Mouse (Mus musculus): ENCODE measurements at regions not wholly inside any gene's neighbourhood (a gene's known extent, or its start where the extent isn't known, plus 50 kb on each side); places are given as distances from the start of the nearest gene placed in this dataset.
A peak's percentile ranks its signal among the peaks of the same experiment; 100 is the strongest.

DNA sequence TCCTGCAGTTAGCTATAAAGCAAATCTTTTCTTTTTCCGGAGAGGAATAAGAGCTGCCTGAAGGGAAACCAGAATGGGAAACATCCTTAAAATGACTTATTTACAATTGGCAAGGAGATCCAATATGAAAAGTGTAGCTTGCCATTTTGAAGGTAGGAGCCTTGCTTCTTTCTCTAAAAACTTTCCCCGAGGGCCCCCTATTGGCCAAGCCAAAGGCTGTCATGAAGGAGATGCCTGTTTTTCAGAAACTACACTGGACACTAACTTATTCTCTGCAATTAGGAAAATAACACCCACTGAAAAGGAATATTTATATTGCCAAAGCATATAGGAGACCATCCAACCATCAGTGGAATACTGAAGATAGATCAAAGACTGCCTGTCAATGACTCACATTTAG is 312.8 kb upstream of the Thrb start:
- DNase-seq: peak; percentile 8

DNA sequence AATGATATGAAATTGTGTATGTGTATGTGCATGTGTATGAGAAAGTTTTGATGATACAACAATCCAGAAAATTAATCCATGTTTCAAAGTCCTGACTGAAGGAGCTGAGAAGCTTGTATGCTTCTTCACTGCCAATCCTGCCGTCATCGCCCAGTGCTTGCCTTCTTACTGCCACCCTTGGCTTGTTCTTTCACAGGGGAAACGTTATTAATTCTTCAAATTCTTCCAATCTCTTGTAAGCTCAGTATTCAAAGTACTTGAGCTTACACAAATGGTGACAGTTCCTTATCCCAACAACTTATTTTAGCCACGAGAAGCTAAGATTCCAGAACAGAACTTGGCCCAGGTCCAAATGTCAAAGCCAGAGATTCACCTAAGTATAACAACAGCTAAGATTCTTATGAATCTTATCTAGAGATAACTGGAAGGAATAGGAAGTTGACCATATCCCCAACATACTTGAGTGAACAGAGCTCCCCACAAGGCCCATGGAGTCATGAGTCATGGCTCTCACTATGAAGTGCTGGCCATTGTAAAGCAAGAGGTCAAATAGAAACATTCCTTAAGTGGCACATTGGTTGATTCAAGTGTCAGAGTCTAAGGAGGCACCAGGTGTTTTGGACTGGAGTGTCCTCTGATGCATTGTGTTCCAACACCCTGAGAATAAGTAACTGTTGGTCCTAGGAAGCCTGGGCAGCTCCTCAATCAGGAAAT is 307.6 kb upstream of the Thrb start:
- DNase-seq: no peak

DNA sequence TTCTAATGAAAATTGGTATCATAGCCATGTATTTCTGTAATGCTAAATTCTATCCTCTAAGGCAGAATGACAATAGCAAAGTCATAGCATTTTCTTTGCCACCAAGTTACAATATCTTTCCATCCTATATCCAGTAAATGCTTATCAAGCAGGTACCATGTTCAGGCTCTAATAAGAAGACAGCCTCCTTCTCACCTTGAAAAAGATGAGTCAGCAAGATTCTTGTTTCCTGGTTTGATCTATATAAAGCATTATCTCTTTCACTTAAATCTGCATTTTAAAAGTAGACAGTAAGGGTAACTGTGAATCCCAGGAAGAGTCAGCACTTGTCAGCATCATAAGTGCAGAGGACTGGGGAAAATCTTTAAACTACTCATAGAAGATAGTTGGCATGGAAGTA is 298.2 kb upstream of the Thrb start:
- DNase-seq: no peak

- peak; percentile 69 for DNase-seq
Observed at GRCm38 (mm10) chr14:17402751-17403479, 257.1 kb upstream of the Thrb start.

DNA sequence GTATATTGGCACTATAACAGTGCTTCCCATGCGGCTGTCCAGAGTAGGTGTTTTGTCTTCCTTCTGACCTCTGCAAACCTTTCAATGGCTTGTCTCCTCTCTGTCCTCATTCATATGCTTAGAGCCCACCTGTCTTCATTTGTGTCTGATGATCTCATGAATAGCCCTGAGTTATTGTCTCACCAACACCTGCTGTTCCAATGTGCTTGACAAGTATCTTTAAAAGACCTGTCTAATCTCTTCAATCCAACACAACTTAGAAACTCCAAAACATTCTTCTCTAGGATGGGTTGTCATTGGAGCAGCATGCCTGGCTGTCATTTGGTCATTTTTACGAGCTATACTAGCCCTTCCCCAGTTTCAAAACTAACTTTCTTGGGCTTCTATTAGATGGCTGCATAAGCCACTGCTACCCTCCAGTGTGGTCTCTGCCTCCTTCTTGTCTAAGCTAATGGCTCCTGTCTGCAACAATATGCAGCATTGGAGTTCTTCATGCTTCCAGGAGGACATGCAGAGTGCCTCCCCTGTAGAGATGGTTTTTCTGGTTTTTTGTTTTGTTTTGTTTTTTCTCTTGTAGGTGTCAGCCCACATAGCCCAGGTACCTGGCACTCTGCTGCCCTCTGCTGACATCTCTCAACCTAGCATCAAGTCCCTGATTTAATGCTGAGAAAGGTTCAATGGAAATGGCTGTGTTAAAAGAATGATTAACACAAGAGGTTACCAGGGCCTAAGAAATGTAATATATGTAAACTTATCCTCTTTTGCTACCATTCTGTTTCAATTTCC is 254.3 kb upstream of the Thrb start:
- peak; percentile 81 for DNase-seq

DNA sequence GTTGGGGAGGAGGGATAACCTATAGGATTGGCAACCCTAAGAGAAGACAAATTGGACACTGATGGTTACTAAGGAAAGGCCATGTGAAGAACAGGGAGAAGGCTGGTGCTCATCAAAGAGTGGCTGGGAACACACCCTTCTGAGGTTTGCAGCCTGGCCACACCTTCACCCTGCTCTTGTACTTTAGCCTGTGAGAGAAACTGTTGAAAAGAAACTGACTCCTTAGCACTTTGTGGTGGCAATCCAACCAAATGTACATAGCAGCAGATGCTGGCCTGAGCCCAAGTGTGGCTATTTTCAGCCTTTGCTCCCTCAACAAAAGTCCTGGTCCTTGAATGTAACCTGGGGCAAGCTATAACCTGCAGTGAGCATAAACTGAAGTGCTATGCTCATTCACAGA is 253.2 kb upstream of the Thrb start:
- DNase-seq: no peak

DNA sequence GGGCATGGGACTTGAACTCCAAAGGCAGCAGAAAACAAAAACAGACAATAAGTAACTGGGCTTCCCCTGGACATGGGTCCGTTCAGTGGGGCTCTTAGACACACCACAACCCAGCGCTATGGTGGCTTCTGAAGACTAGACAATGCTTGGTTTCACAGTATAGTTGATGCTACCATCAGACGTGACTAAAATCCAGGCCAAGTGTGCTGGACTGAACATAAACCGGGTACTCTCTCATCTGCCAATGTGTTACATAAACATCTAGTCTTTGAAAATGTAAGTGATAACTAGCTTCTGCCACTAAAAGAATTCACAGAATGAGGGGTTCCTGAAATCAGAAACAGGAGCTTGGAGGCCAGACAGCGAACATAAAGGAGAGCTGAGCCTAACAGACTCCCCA is 251.7 kb upstream of the Thrb start:
- no peak for DNase-seq

DNA sequence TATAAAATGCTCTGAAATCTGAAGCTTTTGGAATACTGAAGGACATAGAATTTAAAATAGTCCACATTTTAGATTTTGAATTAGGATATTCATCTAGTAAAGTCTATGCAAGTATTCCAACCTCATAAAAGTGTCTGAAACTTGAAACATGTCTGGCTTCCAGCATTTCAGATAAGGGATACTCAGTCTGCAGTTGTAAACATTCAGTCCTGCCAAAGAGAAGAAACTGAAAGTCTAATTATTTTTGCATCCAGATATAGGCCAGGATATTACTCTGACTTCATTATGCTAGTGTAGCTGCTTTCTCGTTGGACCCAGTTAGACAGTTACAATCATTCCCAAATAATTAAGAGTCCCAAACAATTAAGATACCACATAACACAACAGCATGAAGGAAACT is 251.2 kb upstream of the Thrb start:
- no peak for DNase-seq

DNA sequence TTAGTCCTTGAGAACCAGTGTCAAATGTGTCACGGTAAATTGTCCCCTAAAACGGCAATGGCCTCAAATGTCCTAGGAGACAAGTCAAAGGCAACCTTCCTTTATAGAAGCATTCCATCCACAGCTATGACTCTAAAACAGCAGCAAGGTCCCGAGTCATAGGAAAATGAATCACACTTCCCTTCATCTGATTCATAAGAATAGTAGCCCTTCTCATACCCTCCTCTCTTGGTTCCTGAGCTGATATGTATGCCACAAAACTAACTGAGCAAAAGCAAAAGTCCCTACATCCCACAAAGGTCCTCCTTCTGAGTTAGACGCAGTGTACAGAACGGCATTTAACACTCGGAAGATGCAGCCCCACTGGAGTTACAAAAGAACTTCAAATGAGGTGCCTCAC is 250.6 kb upstream of the Thrb start:
- no peak for DNase-seq

DNA sequence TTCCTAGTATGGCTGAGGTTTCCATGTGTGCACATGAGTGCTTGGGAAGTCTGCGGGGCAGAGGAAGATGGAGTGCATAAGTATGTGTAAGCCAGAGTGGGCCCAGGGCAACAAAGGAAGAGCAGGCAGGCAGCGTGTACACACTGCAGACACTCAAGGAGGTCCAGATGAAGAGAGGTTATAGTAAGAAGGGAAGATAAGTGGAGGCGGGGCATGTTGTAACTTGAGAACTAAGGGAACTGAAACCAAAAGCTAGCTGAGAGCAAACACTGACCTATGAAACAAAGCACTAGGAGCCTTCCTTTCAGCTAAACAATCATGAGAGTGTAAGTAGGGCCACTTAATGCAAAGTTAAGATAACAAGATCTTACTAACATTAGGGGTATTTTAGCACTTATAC is 249.3 kb upstream of the Thrb start:
- DNase-seq: no peak

- no peak for DNase-seq
Observed at GRCm38 (mm10) chr14:17411299-17411698, 248.8 kb upstream of the Thrb start.

DNA sequence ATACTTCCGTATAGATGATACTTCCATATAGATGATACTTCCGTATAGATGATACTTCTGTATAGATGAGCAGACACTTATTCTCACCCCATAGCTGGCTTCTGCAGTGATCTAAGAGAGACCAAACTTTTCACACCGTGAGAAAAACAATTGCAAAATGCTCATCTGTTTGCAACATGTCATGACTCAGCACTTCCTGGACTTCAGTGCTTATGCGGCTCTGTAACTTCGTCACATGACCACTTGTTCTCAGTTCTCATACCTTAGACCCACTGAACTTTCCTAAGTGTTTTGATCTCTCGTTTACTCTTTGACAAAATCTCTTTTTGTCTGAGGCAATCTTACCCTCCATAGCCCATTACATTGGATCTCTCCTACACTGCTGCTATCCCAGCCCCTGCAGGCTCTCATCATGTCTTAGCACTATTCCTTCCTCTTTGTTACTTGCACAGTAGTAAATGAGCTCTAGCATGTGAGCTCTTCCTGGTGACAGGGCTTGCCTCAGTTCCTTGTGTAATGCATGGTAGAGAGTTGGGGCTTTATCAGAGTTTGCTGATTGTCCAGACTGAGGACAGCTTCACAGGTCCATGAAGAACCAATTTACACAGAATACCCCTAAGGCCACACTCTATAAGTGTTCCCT is 245.7 kb upstream of the Thrb start:
- DNase-seq: no peak

DNA sequence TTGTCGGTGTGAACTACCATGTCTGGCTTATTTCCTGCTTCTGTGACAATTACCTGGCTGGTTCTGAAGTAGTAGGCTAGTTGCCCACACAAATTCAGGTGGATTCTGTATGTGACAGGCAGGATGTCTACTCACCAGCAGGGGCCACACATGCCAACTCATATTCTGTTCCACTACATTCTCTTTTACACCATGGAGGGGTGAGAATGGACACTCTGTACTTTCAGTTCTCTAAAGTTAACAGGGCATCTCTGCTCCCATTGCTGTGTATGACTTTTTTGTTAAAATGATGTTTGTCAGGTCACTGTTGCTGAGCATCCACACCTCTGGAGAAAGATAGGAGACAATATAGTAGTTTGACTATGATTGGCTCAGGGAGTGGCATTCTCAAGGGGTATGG is 232.3 kb upstream of the Thrb start:
- no peak for DNase-seq

- DNase-seq: no peak
Observed at GRCm38 (mm10) chr14:17429157-17429556, 230.9 kb upstream of the Thrb start.

- no peak for DNase-seq
Observed at GRCm38 (mm10) chr14:17433346-17433745, 226.7 kb upstream of the Thrb start.

DNA sequence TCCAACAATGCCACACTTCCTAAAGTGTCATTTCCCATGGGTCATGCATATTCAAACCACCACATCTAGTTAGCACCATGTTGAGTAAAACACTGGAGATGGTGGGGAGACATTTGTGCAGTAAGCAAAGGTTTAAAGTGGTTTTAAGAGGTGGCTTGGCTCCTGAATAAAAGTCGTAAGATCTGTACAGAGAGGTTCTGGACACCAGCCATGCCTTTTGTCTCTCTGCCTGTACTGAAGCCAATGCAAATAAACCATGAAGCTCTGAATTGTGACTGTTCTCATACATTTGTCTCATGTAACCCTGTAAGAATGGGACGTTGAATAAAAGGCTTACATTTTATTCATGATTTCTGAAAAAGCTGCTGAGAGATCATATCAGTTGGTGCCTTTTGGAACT is 202.1 kb upstream of the Thrb start:
- no peak for DNase-seq

GRCm38 (mm10) chr14:17478963-17479362 is 181.1 kb upstream of the Thrb start:
- no peak for DNase-seq

DNA sequence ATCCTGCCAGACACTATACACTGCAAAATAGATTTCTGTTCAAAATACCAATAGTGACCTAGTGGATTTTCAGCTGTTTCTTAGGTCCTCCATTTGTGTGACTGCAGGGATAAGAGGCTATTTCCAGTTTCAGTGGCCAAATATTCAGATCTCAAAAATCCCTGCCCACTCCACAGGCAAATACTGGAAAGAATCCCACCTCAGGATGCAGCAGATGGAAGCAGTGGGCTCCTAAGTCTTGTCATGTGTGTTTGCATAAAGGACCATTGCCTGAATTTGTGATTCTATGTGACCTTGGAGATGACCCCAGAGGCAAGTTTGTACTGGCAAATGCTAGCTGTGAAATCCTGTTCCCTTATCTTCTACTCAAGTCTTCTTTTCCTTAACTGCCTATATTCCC is 175.2 kb upstream of the Thrb start:
- no peak for DNase-seq

- no peak for DNase-seq
Observed at GRCm38 (mm10) chr14:17513756-17514155, 146.3 kb upstream of the Thrb start.

DNA sequence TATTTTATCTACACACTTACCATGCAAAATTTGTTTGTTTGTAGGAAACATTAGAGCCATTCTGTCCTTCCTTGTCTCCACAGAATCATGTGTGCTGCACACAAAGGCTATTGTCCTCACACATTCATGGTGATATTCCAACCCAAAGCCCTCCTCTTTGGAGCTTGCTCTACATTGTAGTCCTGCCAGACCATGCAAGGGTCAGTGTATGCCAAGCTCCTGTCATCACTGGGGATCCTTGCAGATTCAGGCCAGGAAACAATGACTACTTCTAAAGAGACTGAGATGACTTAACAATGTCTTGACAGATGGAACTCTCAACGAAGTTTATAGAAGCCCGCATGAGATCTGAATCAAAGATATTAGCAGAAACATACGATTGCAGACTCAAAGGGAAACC is 137.4 kb upstream of the Thrb start:
- DNase-seq: no peak

DNA sequence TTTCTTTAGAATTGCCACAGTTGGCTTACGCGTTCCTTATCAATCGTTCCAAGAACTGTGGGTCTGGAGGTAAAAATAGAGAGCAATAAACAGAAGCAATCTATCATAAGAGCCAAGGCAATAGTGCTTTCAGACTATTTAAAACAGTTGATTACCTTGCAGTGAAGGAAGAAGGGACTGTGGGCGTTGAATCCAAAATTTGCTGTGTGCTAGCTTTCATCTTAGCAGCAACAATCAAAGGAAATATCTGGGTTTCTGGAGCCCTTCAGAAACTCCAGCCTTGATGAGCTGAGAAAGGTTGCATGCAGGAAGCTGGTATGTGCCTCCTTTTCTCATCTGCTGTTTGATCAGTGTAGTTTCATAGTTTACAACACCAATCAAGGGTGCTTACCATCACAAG is 136.1 kb upstream of the Thrb start:
- no peak for DNase-seq

- DNase-seq: no peak
Observed at GRCm38 (mm10) chr14:17539322-17539721, 120.7 kb upstream of the Thrb start.

- DNase-seq: no peak
Observed at GRCm38 (mm10) chr14:17556458-17556857, 103.6 kb upstream of the Thrb start.

Data from kidney, postnatal 10 days (tissue).